Mouse (Mus musculus): ENCODE results near the gene Calm3. TPM values are rescaled to one million over a fixed set of nuclear protein-coding genes. Genes with fewer than 3 reads are reported as not detected.

Gene Calm3
- 68.8 and 69.7 TPM in 2 replicates for polyA plus RNA-seq (2012; rRNA removed)

GRCm38 (mm10) chr7:16924037-16924834 is at the start of gene Calm3:
Gene Calm3 (minus strand): TSS chr7:16924114.

GRCm38 (mm10) chr7:16959539-16960187 is 35.7 kb upstream of the Calm3 start, which contains the start of gene Pnmal1:
Gene Pnmal1 (plus strand): TSS chr7:16959679.

GRCm38 (mm10) chr7:16944061-16944807 is 20.3 kb upstream of the Calm3 start, which contains the start of gene Pnmal2:
Gene Pnmal2 (plus strand): TSS chr7:16944682.

DNA sequence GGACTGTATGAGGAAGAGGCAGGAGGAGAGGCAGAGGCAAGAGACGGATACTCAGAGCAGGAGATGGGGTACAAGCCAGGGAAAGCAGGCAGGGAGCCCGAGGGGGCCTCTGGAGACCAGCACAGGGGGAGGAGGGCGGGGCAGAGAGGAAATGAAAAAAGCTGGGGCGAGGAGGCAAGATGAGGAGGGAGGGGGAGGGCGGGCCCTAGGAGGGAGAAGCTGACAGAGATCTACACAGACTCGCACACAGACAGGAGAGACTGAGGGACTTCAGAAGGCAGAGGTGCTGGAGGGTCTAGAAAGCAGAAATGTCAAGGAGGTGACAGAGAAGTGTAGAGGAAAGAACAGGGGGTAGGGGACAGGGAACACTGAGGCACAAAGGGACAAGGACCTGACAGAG is 17.6 kb downstream of the Calm3 start, which contains the start of gene Ptgir:
Ptgir (plus strand) TSS at position 210 of the 400 bp plus-strand sequence.

DNA sequence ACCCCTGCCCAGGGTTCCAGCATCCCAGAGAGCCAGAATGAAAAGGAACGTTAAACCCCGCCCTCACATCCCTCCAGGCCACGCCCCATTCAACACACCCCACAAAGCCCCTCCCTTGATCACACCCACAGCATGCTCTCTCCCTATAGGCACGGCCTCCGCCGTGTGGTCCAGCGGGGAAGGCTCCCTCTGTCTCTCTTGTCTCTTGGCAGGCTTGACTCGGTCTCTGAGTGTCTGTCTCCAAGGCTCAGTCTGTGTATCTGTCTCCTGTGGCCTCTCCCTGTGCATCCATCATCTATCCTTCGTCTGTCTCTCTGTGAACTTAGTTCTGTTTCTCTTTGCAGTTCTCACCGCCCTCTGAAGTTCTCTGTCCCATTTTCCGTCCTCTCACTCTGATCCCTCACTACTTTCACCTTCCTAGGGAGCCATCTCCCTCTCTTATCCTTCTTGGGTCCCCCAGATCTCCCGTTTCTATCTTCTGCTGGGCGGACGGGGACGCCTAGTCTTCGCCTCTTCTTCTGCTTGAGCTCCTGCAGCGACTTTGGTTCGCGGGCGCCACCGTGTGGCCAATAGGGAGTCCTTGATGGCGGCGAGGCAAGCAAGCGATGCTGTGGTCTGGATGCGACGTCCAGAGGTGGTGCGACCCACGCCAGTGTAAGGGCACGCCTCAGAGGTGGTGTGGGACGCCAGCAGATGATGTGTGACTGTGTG is 32.1 kb downstream of the Calm3 start, which contains the start of gene Gng8:
Gng8 (plus strand) TSS at position 146 of the 711 bp plus-strand sequence.

GRCm38 (mm10) chr7:16875310-16875325 is 48.8 kb downstream of the Calm3 start, which contains the start of gene Dact3:
Gene Dact3 (plus strand): TSS chr7:16875317.

Other genes starting within 250 kb of the Calm3 start
- not detected in 2 replicates for gene Ceacam15, start 248.4 kb downstream of the Calm3 start, polyA plus RNA-seq (2012; rRNA removed)
- gene Ceacam9, start 202.2 kb downstream of the Calm3 start, polyA plus RNA-seq (2012; rRNA removed) = not detected in 2 replicates
- 154 and 157 TPM in 2 replicates for gene Ap2s1, start 185.7 kb downstream of the Calm3 start, polyA plus RNA-seq (2012; rRNA removed)
- 73.9 and 75.4 TPM in 2 replicates for gene Slc1a5, start 142.8 kb downstream of the Calm3 start, polyA plus RNA-seq (2012; rRNA removed)
- gene Strn4, start 108.2 kb downstream of the Calm3 start, polyA plus RNA-seq (2012; rRNA removed) = 30.6 and 36.3 TPM in 2 replicates
- 7.4 and 7.5 TPM in 2 replicates for gene Fkrp, start 107.4 kb downstream of the Calm3 start, polyA plus RNA-seq (2012; rRNA removed)
- 4.9 and 5.2 TPM in 2 replicates for gene Prkd2, start 81.2 kb downstream of the Calm3 start, polyA plus RNA-seq (2012; rRNA removed)
- gene Dact3, start 48.8 kb downstream of the Calm3 start, polyA plus RNA-seq (2012; rRNA removed) = 0.61 and 0.81 TPM in 2 replicates
- 0.50 and 0.61 TPM in 2 replicates for gene Gng8, start 32.3 kb downstream of the Calm3 start, polyA plus RNA-seq (2012; rRNA removed)
- 1.1 and 1.4 TPM in 2 replicates for gene Ptgir, start 17.6 kb downstream of the Calm3 start, polyA plus RNA-seq (2012; rRNA removed)
- gene Pnmal2, start 20.6 kb upstream of the Calm3 start, polyA plus RNA-seq (2012; rRNA removed) = 0.03 and 0.04 TPM in 2 replicates
- gene Pnmal1, start 35.6 kb upstream of the Calm3 start, polyA plus RNA-seq (2012; rRNA removed) = 0.01 TPM in 2 replicates
- 0.01 TPM in 1 of 2 replicates, not detected in the other for gene Gm42372, start 59.0 kb upstream of the Calm3 start, polyA plus RNA-seq (2012; rRNA removed)
- gene Ccdc8, start 68.6 kb upstream of the Calm3 start, polyA plus RNA-seq (2012; rRNA removed) = 3.1 and 3.7 TPM in 2 replicates
- gene Ppp5c, start 103.8 kb upstream of the Calm3 start, polyA plus RNA-seq (2012; rRNA removed) = 44.4 and 50.5 TPM in 2 replicates
- gene Hif3a, start 138.3 kb upstream of the Calm3 start, polyA plus RNA-seq (2012; rRNA removed) = 13.2 and 22.6 TPM in 2 replicates
- gene Psg16, start 149.9 kb upstream of the Calm3 start, polyA plus RNA-seq (2012; rRNA removed) = 0.70 and 0.99 TPM in 2 replicates
- gene Ceacam3, start 226.2 kb upstream of the Calm3 start, polyA plus RNA-seq (2012; rRNA removed) = 0.01 and 0.03 TPM in 2 replicates